Mouse (Mus musculus): Measurements from ENCODE around the gene Txlng. TPM values are rescaled to one million over a fixed set of nuclear protein-coding genes. Genes with fewer than 3 reads are reported as not detected.
"Not testable (repeated sequence)": the region's sequence is repeated elsewhere in the genome, so short reads cannot be mapped to it uniquely, and the experiment has no call there.

Txlng gene
- total RNA-seq (2015) (18.4 and 22.7 TPM in 2 replicates), total RNA-seq (2017) (30.8 and 34.1 TPM in 2 replicates)

GRCm38 (mm10) chrX:162829203-162829708 lies at the start of gene Txlng:
Gene Txlng (minus strand): TSS chrX:162829454.
- peak; percentile 94 for ATAC-seq (ENCODE audit: poor library complexity, severe bottlenecking)

- ATAC-seq (ENCODE audit: poor library complexity, severe bottlenecking) = no peak
Measured at GRCm38 (mm10) chrX:162878236-162878635, 49.0 kb upstream of the Txlng start.

- ATAC-seq (ENCODE audit: poor library complexity, severe bottlenecking) = no peak
Measured at GRCm38 (mm10) chrX:162873761-162874160, 44.5 kb upstream of the Txlng start.

GRCm38 (mm10) chrX:162871734-162872517 lies 42.7 kb upstream of the Txlng start:
- peak; percentile 77 for ATAC-seq (ENCODE audit: poor library complexity, severe bottlenecking)

GRCm38 (mm10) chrX:162868294-162868965 lies 39.2 kb upstream of the Txlng start:
- ATAC-seq (ENCODE audit: poor library complexity, severe bottlenecking) = no peak

- ATAC-seq (ENCODE audit: poor library complexity, severe bottlenecking) = no peak
Measured at GRCm38 (mm10) chrX:162848682-162849081, 19.4 kb upstream of the Txlng start.

- ATAC-seq (ENCODE audit: poor library complexity, severe bottlenecking) = no peak
Measured at GRCm38 (mm10) chrX:162845531-162845930, 16.3 kb upstream of the Txlng start.

GRCm38 (mm10) chrX:162844447-162845100 lies 15.3 kb upstream of the Txlng start:
- no peak for ATAC-seq (ENCODE audit: poor library complexity, severe bottlenecking)

GRCm38 (mm10) chrX:162832101-162832500 lies 2.8 kb upstream of the Txlng start:
- no peak for ATAC-seq (ENCODE audit: poor library complexity, severe bottlenecking)

GRCm38 (mm10) chrX:162831542-162831941 lies 2.3 kb upstream of the Txlng start:
- no peak for ATAC-seq (ENCODE audit: poor library complexity, severe bottlenecking)

- ATAC-seq (ENCODE audit: poor library complexity, severe bottlenecking) = no peak
Measured at GRCm38 (mm10) chrX:162831036-162831435, 1.8 kb upstream of the Txlng start.

GRCm38 (mm10) chrX:162830313-162830712 lies 1.1 kb upstream of the Txlng start:
- not testable (repeated sequence) for ATAC-seq (ENCODE audit: poor library complexity, severe bottlenecking)

GRCm38 (mm10) chrX:162829741-162830140 lies 487 bp upstream of the Txlng start:
- ATAC-seq (ENCODE audit: poor library complexity, severe bottlenecking) = no peak

- ATAC-seq (ENCODE audit: poor library complexity, severe bottlenecking) = peak; percentile 10
Measured at GRCm38 (mm10) chrX:162828783-162829182, 471 bp downstream of the Txlng start.

- 0 out of 2 replicates have a peak, but pooled peaks have one; percentile 13 for ATAC-seq (ENCODE audit: poor library complexity, severe bottlenecking)
Measured at GRCm38 (mm10) chrX:162828016-162828415, 1.2 kb downstream of the Txlng start.

- ATAC-seq (ENCODE audit: poor library complexity, severe bottlenecking) = peak; percentile 54; the same call in 1 of the 2 replicates
Measured at GRCm38 (mm10) chrX:162800371-162800770, 28.9 kb downstream of the Txlng start.

- ATAC-seq (ENCODE audit: poor library complexity, severe bottlenecking) = not testable (repeated sequence)
Measured at GRCm38 (mm10) chrX:162791392-162791791, 37.9 kb downstream of the Txlng start.

- ATAC-seq (ENCODE audit: poor library complexity, severe bottlenecking) = no peak
Measured at GRCm38 (mm10) chrX:162788372-162788771, 40.9 kb downstream of the Txlng start.

- ATAC-seq (ENCODE audit: poor library complexity, severe bottlenecking) = no peak
Measured at GRCm38 (mm10) chrX:162770726-162771125, 58.5 kb downstream of the Txlng start.

GRCm38 (mm10) chrX:162761716-162762395 lies 67.4 kb downstream of the Txlng start:
- no peak for ATAC-seq (ENCODE audit: poor library complexity, severe bottlenecking)
